Mouse (Mus musculus): ENCODE data around the gene Cox4i2. TPM values are rescaled to one million over a fixed set of nuclear protein-coding genes. Genes with fewer than 3 reads are reported as not detected.
A peak's percentile ranks its signal among the peaks of the same experiment; 100 is the strongest.

Cox4i2 gene
- total RNA-seq, 2 experiments from 2014 or later: 1.7 to 1.9 TPM

- intact Hi-C loops (cut with DNase I): no loop called here
- DNase-seq: no peak
Measured at GRCm38 (mm10) chr2:152793381-152793780, 39.4 kb downstream of the Cox4i2 start.

DNA sequence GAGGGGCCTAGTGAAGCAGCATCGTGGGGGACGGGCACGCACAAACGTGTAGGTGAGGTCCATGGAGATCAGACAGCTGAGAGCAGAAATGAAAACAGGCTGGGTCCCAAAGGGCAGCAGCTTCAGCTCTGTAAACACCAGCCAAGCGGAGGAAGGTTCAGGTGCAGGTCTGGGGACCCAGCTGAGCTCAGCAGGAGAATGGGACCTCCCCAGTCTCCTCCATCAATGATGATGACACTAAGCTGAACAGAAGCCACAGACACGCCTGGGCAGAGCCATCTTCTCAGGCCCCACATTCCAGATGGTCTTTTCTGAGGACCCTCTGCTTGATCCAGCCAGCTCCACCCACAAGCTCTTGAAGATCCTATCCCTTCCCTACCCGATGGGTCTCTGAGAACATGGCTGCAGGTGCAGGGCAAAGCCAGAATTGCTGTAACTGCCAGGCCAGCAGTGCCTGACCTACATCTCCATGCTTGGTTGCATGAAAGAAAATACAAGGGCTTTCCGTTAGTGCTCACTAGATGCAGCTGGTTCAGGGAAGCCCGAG, 40.4 kb downstream of the Cox4i2 start:
- intact Hi-C loops (cut with DNase I): no loop called here
- peak; percentile 70 for DNase-seq

DNA sequence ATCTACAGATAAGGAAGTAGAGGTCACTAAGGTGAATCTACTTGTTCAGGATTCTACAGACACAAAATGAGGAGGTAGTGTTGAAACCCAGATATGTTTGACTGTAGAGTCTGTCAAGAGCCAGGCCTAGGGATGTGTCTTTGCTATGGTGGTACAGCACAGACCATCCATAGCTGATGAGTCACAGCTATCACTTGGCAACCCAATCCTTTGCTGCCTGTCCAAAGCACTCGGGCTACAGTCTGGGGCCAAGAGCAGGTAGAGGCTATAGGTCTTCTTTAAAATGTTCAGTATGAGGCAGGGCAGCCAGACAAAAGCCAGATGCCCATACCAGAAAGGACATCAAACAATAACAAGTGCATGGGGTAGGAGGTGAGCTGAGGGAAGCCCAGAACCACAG, 43.6 kb downstream of the Cox4i2 start:
- DNase-seq: no peak
- intact Hi-C loops (cut with DNase I): no loop called here

GRCm38 (mm10) chr2:152799954-152800761, 46.2 kb downstream of the Cox4i2 start:
- DNase-seq: no peak
- intact Hi-C loops (cut with DNase I): no loop called here

GRCm38 (mm10) chr2:152800762-152801113, 46.8 kb downstream of the Cox4i2 start:
- no peak for DNase-seq
- intact Hi-C loops (cut with DNase I): no loop called here

- intact Hi-C loops (cut with DNase I): no loop called here
Measured at GRCm38 (mm10) chr2:152802303-152802702, 48.3 kb downstream of the Cox4i2 start.

DNA sequence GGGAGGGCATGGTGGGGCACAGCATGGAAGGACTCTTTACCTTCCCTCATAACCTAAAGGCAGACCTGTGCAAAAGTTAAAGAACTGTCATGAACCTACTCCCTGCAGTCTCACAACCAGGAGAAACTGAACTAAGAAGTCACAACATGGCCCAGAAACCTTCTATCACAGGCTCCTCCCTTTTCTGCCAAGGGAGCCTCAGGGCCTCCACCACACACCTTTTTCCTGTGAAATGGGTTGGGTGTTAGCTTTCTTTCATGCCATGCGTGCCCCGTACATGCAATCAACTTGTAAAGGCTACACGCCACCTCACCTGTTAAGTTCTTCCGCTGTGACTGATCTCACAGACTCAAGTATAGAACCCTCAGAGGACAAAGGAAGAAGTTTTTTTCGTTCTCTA, 49.1 kb downstream of the Cox4i2 start:
- DNase-seq: no peak
- intact Hi-C loops (cut with DNase I): no loop called here

More at GRCm38 (mm10) chr2:152802303-152802702, 48.3 kb downstream of the Cox4i2 start:
- DNase-seq: no peak

GRCm38 (mm10) chr2:152804408-152805110, 50.6 kb downstream of the Cox4i2 start:
- intact Hi-C loops (cut with DNase I): no loop called here
- peak; percentile 85 for DNase-seq

DNA sequence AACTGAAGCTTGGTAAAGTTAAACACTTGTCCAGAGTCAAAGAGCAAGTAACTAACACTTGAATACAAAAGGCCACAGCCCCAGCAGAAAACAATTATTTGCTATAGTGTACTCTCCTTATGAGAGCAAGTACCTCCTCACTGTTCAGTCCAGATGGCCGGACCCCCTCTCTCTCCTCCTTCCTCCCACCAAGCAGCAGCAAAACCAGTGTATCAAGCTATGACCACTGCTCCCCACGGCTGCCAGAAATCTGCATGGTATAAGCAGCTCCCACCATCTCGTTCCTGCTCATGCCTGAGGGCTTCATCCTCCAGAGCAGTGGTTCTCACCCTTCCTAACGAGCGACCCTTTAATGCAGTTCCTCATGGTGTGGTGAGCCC, 51.1 kb downstream of the Cox4i2 start:
- intact Hi-C loops (cut with DNase I): no loop called here
- peak; percentile 49 for DNase-seq

DNA sequence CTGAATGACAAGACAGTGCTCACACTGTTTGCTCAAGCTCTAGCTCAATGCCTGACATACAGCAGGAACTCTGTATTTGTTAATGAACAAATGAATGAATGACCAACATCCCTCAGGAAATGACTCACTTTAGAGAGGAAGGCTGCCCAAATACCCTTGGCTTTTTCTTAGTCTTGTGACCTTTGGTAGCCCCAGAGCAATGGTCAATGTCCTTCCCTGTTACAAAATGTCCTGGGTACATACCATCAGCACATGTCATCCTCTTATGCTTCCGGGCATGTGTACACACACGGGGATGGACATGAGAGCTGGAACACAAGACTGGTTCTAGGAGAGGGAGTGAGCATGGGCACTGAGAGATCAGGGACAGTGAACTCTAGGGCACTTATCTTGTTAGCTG, 52.1 kb downstream of the Cox4i2 start:
- intact Hi-C loops (cut with DNase I): no loop called here
- DNase-seq: no peak

DNA sequence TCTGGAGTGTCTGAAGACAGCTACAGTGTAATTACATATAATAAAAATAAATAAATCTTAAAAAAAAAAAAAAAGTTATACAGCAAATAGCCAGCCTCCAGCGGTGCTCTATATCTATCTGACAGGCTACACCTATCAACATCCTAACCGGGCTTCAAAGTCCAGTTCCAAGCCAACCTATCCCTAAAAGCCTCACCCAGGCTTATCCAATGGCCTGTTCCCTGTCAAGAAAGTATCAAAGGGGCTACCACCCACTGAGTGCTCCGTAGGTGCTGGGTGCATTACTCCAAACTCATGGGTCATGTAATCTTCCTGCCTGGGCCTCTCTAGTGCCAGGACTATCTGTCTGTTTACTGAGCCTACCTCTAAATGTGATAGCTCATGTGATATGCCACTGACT, 54.2 kb downstream of the Cox4i2 start:
- intact Hi-C loops (cut with DNase I): no loop called here

GRCm38 (mm10) chr2:152810158-152810941, 56.4 kb downstream of the Cox4i2 start:
- intact Hi-C loops (cut with DNase I): no loop called here

More for the DNA sequence above, 54.2 kb downstream of the Cox4i2 start:
- no peak for DNase-seq

DNA sequence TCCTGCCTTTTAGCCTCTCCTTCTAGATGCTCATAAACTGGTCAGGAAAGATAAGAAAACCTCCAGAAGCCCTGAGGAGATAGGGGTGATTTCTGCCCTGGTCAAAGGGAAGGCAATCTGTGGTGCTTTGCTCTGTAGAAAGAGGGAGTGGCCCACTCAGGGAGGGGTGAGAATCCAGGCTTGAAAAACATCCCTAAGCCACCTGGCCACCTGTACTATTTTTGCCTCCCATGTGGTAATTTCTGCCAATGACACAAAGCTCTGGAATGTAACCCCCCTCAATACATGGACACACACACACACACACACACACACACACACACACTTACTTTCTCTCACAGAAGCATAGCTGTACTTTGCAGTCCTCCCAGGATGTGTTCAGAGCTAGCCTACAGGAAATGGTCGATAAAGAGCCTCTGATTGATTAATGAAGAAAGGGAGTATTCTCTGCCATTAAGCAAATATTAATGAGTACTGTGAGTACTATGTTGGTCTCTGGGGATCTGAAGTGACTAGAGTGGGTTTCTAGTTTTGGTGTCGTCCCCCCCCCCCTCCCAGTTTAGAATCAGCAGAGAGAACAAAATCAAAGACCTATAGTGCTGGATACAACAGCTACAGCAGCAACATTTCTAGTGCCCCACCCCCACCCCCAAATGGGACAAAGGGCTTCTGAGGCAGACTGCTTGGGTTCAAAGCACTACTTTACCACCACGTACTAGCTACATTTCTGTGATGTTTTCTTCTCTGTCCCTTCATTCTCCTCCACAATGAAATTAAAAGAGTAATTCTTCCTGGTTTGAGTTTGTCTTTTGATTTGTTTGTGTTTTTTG, 57.6 kb downstream of the Cox4i2 start:
- intact Hi-C loops (cut with DNase I): no loop called here
- no peak for DNase-seq

More at GRCm38 (mm10) chr2:152810158-152810941, 56.4 kb downstream of the Cox4i2 start:
- no peak for DNase-seq

GRCm38 (mm10) chr2:152813232-152813631, 59.3 kb downstream of the Cox4i2 start:
- intact Hi-C loops (cut with DNase I): no loop called here
- DNase-seq: no peak

DNA sequence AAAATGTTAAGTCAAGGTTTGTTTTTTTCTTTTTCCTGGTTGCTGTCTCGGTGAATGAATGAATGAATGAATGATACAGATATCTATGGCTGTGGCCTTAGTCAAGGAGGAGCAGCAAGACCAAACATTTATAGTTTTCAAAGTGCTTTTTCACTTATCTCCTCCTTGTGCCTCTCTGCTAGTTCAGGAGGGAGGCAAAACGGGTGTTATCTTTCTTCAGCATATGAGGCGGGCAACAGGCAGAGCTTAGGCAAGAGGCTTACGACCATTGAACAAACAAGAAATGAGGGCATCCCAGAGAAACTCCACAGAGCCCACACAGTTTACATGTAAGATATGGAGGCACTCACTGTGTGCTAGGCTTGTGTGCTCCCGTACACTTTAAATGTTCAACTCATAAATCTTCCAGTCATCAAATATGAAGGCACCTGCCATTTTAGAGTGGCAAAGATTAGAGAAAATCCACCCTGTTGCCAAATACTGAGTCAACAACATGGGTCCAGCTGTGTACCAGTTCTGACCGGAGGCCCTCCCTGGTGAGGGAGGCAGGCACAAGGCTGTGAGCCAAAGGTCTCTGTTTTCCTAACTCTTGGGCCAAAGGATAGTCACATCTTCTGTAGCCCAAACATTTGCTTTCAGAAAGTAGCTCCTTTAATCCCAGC, 60.4 kb downstream of the Cox4i2 start:
- intact Hi-C loops (cut with DNase I): no loop called here

More for the DNA sequence above, 60.4 kb downstream of the Cox4i2 start:
- no peak for DNase-seq

Small RNA genes lying within 50 kb of the gene (microRNA-seq; reads per million reads assigned to microRNA genes)
- not detected for gene Gm23802

Other genes with a start within 250 kb of the Cox4i2 start
- gene Defb26, start 242.5 kb upstream of the Cox4i2 start, total RNA-seq (2021): not detected
- gene Defb28, start 235.9 kb upstream of the Cox4i2 start, total RNA-seq (2021): not detected
- gene Defb29, start 214.1 kb upstream of the Cox4i2 start, total RNA-seq (2021): not detected
- not detected for gene Gm17416, start 184.8 kb upstream of the Cox4i2 start, total RNA-seq (2021)
- gene Defb21, start 181.4 kb upstream of the Cox4i2 start, total RNA-seq (2021): not detected
- gene Defb19, start 173.9 kb upstream of the Cox4i2 start, total RNA-seq (2021): not detected
- gene Defb45, start 154.8 kb upstream of the Cox4i2 start, total RNA-seq (2021): not detected
- not detected for gene Defb36, start 149.8 kb upstream of the Cox4i2 start, total RNA-seq (2021)
- gene Defb25, start 131.1 kb upstream of the Cox4i2 start, total RNA-seq (2021): not detected
- under 1 TPM; 0.62 to 0.86 TPM for gene Rem1, start 127.2 kb upstream of the Cox4i2 start, total RNA-seq (2021)
- 100 to 1,000 TPM; 149 to 160 TPM for gene H13, start 84.7 kb upstream of the Cox4i2 start, total RNA-seq (2021)
- gene Mcts2, start 67.1 kb upstream of the Cox4i2 start, total RNA-seq (2021): 10 to 100 TPM; 30.4 to 32.5 TPM
- 10 to 100 TPM; 25.6 to 27.6 TPM for gene Id1, start 17.9 kb upstream of the Cox4i2 start, total RNA-seq (2021)
- 100 to 1,000 TPM; 113 to 116 TPM for gene Bcl2l1, start 77.6 kb downstream of the Cox4i2 start, total RNA-seq (2021)
- gene Tpx2, start 93.8 kb downstream of the Cox4i2 start, total RNA-seq (2021): 10 to 100 TPM in 1 of 2 experiments, 1 to 10 TPM in 1; 9.8 to 11.0 TPM
- gene Mylk2, start 157.2 kb downstream of the Cox4i2 start, total RNA-seq (2021): not detected
- gene Foxs1, start 179.0 kb downstream of the Cox4i2 start, total RNA-seq (2021): 1 to 10 TPM; 1.6 TPM
- 10 to 100 TPM; 18.3 to 22.2 TPM for gene Dusp15, start 197.5 kb downstream of the Cox4i2 start, total RNA-seq (2021)
- gene Ttll9, start 208.3 kb downstream of the Cox4i2 start, total RNA-seq (2021): 1 to 10 TPM; 3.3 to 5.2 TPM